Mouse (Mus musculus) myocyte (in vitro differentiated cells): Measurements from ENCODE around the gene Dmbt1.

Experiments used
- E2F4 ChIP-seq: IDR thresholded peaks from one replicate; pipeline ENCODE4 v1.6.1; 2011; ENCODE audit warnings: mild to moderate bottlenecking, control low read depth, moderate library complexity; ENCODE audit not compliant: insufficient read depth
- MAX ChIP-seq: IDR thresholded peaks from one replicate; pipeline ENCODE4 v1.6.1; 2011; ENCODE audit warnings: low read depth, mild to moderate bottlenecking, control low read depth
- MYOD1 ChIP-seq, 3 experiments: IDR thresholded peaks; one replicate each; pipeline ENCODE4 v1.6.1; 2011; ENCODE audit warnings: control low read depth in 2 of 3, low read depth in 2 of 3, mild to moderate bottlenecking in 2 of 3, moderate library complexity in 1 of 3; ENCODE audit not compliant: insufficient read length in 2 of 3, control insufficient read depth in 1 of 3
- MYOG ChIP-seq, 3 experiments: IDR thresholded peaks; one replicate each; pipeline ENCODE4 v1.6.1; 2011; ENCODE audit warnings: control low read depth in 2 of 3, low read depth in 2 of 3, mild to moderate bottlenecking in 2 of 3; ENCODE audit not compliant: insufficient read length in 2 of 3, control insufficient read depth in 1 of 3, insufficient read depth in 1 of 3
- POLR2A ChIP-seq: IDR thresholded peaks from one replicate; pipeline ENCODE4 v1.6.1; 2011; ENCODE audit warnings: low read depth, mild to moderate bottlenecking, control low read depth, moderate library complexity; ENCODE audit not compliant: insufficient read length
- POLR2AphosphoS2 ChIP-seq: IDR thresholded peaks from one replicate; pipeline ENCODE4 v1.6.1; 2011; ENCODE audit warnings: low read depth, control low read depth; ENCODE audit not compliant: insufficient read length
- REST ChIP-seq: IDR thresholded peaks from one replicate; pipeline ENCODE4 v1.6.1; 2011; ENCODE audit warnings: mild to moderate bottlenecking, control low read depth, moderate library complexity; ENCODE audit not compliant: insufficient read depth, insufficient read length
- TCF12 ChIP-seq: IDR thresholded peaks from one replicate; pipeline ENCODE4 v1.6.1; 2011; ENCODE audit warnings: mild to moderate bottlenecking, control low read depth; ENCODE audit not compliant: poor library complexity, insufficient read depth, severe bottlenecking
- USF1 ChIP-seq: IDR thresholded peaks from one replicate; pipeline ENCODE4 v1.6.1; 2011; ENCODE audit warnings: low read depth, mild to moderate bottlenecking, control low read depth, moderate library complexity

GRCm38 (mm10) chr7:131004071-131004470, 27.8 kb upstream of the Dmbt1 start:
- TF ChIP-seq POLR2A (no peak), MYOG (IDR thresholded peaks at IDR 0.05; ENCODE audit: control insufficient read depth in 1 of 3, insufficient read depth in 1 of 3, insufficient read length in 2 of 3, low read depth in 2 of 3) (no peak), E2F4 (no peak), MYOD1 (IDR thresholded peaks at IDR 0.05; ENCODE audit: control insufficient read depth in 1 of 3, insufficient read length in 2 of 3, low read depth in 2 of 3) (no peak), REST (no peak), POLR2AphosphoS2 (no peak), TCF12 (no peak), MAX (no peak), USF1 (no peak)
